Mouse (Mus musculus) neural tube, embryonic 11.5 days (tissue): ENCODE data around the gene Pipox. TPM values are rescaled to one million over a fixed set of nuclear protein-coding genes. Genes with fewer than 3 reads are reported as not detected.

Experiments
- ATAC-seq: fragments of 200-750 bp; cut with Nextera tagmentation; 2 replicates; pipeline ENCODE4 v1.8.0; 2017; ENCODE audit warnings: moderate number of reproducible peaks, mild to moderate bottlenecking, moderate TSS enrichment, moderate library complexity; ENCODE audit not compliant: insufficient read depth, low FRiP score, low TSS enrichment
- DNase-seq: peaks from one replicate; pipeline ENCODE4 v3.0.0-alpha.2; 2015; ENCODE audit warnings: low spot score
- H3K27ac ChIP-seq: fragments of 300-500 bp; sonication (generic); 2 replicates; pipeline ENCODE4 v1.5.1; 2014; ENCODE audit warnings: low read depth, mild to moderate bottlenecking, low read length
- H3K27me3 ChIP-seq: fragments of 300-500 bp; sonication (generic); 2 replicates; pipeline ENCODE4 v1.6.1; 2014; ENCODE audit warnings: mild to moderate bottlenecking, low read length, mixed read lengths; ENCODE audit not compliant: control insufficient read depth, insufficient read depth
- H3K36me3 ChIP-seq: fragments of 300-500 bp; sonication (generic); 2 replicates; pipeline ENCODE4 v1.6.1; 2014; ENCODE audit warnings: mild to moderate bottlenecking, low read length, moderate library complexity, mixed read lengths; ENCODE audit not compliant: control insufficient read depth, insufficient read depth
- H3K4me1 ChIP-seq: fragments of 300-500 bp; sonication (generic); 2 replicates; pipeline ENCODE4 v1.6.1; 2014; ENCODE audit warnings: low read length, mixed read lengths; ENCODE audit not compliant: control insufficient read depth, insufficient read depth
- H3K4me2 ChIP-seq: fragments of 300-500 bp; sonication (generic); 2 replicates; pipeline ENCODE4 v1.6.1; 2014; ENCODE audit warnings: low read depth, mild to moderate bottlenecking, moderate library complexity
- H3K4me3 ChIP-seq: fragments of 300-500 bp; sonication (generic); 2 replicates; pipeline ENCODE4 v1.5.1; 2014; ENCODE audit warnings: low read depth, low read length
- H3K9ac ChIP-seq: fragments of 300-500 bp; sonication (generic); 2 replicates; pipeline ENCODE4 v1.6.1; 2014; ENCODE audit warnings: mild to moderate bottlenecking, low read length
- H3K9me3 ChIP-seq: fragments of 300-500 bp; sonication (generic); 2 replicates; pipeline ENCODE4 v1.6.1; 2016; ENCODE audit warnings: low read length; ENCODE audit not compliant: control insufficient read depth
- WGBS: fragments of 180-500 bp; shearing (Covaris S2); extraction: QIAGEN DNeasy Blood & Tissue Kit; methylation state at CpG from one replicate; pipeline ENCODE4 v1.1.7; 2014; 5-methylcytosine and 5-hydroxymethylcytosine counted together
- polyA plus RNA-seq: library from polyadenylated mRNA; unstranded; fragments of >200 nt; fragmentation: Nextera tagmentation; extraction: Ambion mirVana; gene quantifications from 2 replicates; pipeline ENCODE4 v1.2.1, GENCODE M21; 2014

Pipox gene
- polyA plus RNA-seq, 1 experiment from 2014 or later = 4.0 TPM

- Histone ChIP-seq H3K27me3 (peaks cover 29% of the 10 kb centered on the region), H3K9ac (no peak overlapping the region; the same call in 1 of the 2 replicates), H3K27ac (no peak overlapping the region), H3K36me3 (no peaks in the 10 kb centered on the region), H3K4me1 (peaks cover 7% of the 10 kb centered on the region; the same call in 1 of the 2 replicates), H3K9me3 (no peaks in the 10 kb centered on the region), H3K4me3 (0 out of 2 replicates have a peak overlapping the region, but pooled peaks have one; percentile 2), H3K4me2 (peak overlapping the region; percentile 19; the same call in 1 of the 2 replicates)
- DNase-seq (no peak), ATAC-seq (no peak)
- WGBS = 2% methylated on average over 30 of the region's 32 CpGs
These were observed 20.8 kb upstream of the Pipox start for GRCm38 (mm10) chr11:77914598-77915260.

- no peaks in the 10 kb centered on the region for H3K9me3 ChIP-seq
- 23% methylated on average over 6 of the region's 6 CpGs for WGBS
- H3K9ac ChIP-seq = no peak overlapping the region
- H3K4me3 ChIP-seq = no peak overlapping the region
- ATAC-seq = no peak
- no peak overlapping the region for H3K4me2 ChIP-seq
- peaks cover 7% of the 10 kb centered on the region; the same call in 1 of the 2 replicates for H3K4me1 ChIP-seq
- H3K36me3 ChIP-seq = no peaks in the 10 kb centered on the region
- peaks cover 29% of the 10 kb centered on the region for H3K27me3 ChIP-seq
- no peak overlapping the region for H3K27ac ChIP-seq
- DNase-seq = no peak
These were observed 19.6 kb upstream of the Pipox start for GRCm38 (mm10) chr11:77913505-77913904.

GRCm38 (mm10) chr11:77909776-77910175 lies 15.9 kb upstream of the Pipox start:
- no peak overlapping the region for H3K4me2 ChIP-seq
- peaks cover 10% of the 10 kb centered on the region; the same call in 1 of the 2 replicates for H3K4me1 ChIP-seq
- H3K4me3 ChIP-seq = no peak overlapping the region
- no peaks in the 10 kb centered on the region for H3K36me3 ChIP-seq
- no peak for DNase-seq
- ATAC-seq = no peak
- H3K9ac ChIP-seq = no peak overlapping the region; the same call in 1 of the 2 replicates
- H3K27me3 ChIP-seq = peaks cover 16% of the 10 kb centered on the region
- H3K9me3 ChIP-seq = no peaks in the 10 kb centered on the region
- no peak overlapping the region for H3K27ac ChIP-seq
- 41% methylated on average over 6 of the region's 6 CpGs for WGBS

GRCm38 (mm10) chr11:77909376-77909775 lies 15.5 kb upstream of the Pipox start:
- no peak for ATAC-seq

GRCm38 (mm10) chr11:77908468-77908867 lies 14.6 kb upstream of the Pipox start:
- Histone ChIP-seq H3K4me2 (no peak overlapping the region), H3K27me3 (peaks cover 7% of the 10 kb centered on the region), H3K4me3 (no peak overlapping the region), H3K9ac (no peak overlapping the region), H3K9me3 (no peaks in the 10 kb centered on the region), H3K4me1 (peaks cover 6% of the 10 kb centered on the region; the same call in 1 of the 2 replicates), H3K27ac (no peak overlapping the region), H3K36me3 (no peaks in the 10 kb centered on the region)
- WGBS = 83% methylated on average over 4 of the region's 4 CpGs
- ATAC-seq (no peak), DNase-seq (no peak)

More at GRCm38 (mm10) chr11:77909376-77909775, 15.5 kb upstream of the Pipox start:
- no peaks in the 10 kb centered on the region for H3K36me3 ChIP-seq
- no peak overlapping the region for H3K4me3 ChIP-seq
- peak; percentile 38 for DNase-seq
- no peaks in the 10 kb centered on the region for H3K9me3 ChIP-seq
- H3K9ac ChIP-seq = no peak overlapping the region
- peaks cover 12% of the 10 kb centered on the region for H3K27me3 ChIP-seq
- H3K4me1 ChIP-seq = peaks cover 6% of the 10 kb centered on the region; the same call in 1 of the 2 replicates
- WGBS = 48% methylated on average over 5 of the region's 5 CpGs
- H3K27ac ChIP-seq = no peak overlapping the region
- H3K4me2 ChIP-seq = no peak overlapping the region

- peak overlapping the region; percentile 16; the same call in 1 of the 2 replicates for H3K4me2 ChIP-seq
- ATAC-seq = no peak
These were observed 12.9 kb upstream of the Pipox start for GRCm38 (mm10) chr11:77906747-77907174.

GRCm38 (mm10) chr11:77906097-77906687 lies 12.3 kb upstream of the Pipox start:
- ATAC-seq = no peak
- no peak overlapping the region for H3K4me2 ChIP-seq
- no peaks in the 10 kb centered on the region for H3K36me3 ChIP-seq
- no peaks in the 10 kb centered on the region for H3K9me3 ChIP-seq
- no peak for DNase-seq
- H3K4me1 ChIP-seq = peaks cover 10% of the 10 kb centered on the region; the same call in 1 of the 2 replicates
- no peak overlapping the region for H3K27ac ChIP-seq
- WGBS = 56% methylated on average over 19 of the region's 19 CpGs
- peaks cover 7% of the 10 kb centered on the region for H3K27me3 ChIP-seq
- no peak overlapping the region for H3K4me3 ChIP-seq
- no peak overlapping the region for H3K9ac ChIP-seq

More at GRCm38 (mm10) chr11:77906747-77907174, 12.9 kb upstream of the Pipox start:
- Histone ChIP-seq H3K27me3 (peaks cover 7% of the 10 kb centered on the region), H3K27ac (no peak overlapping the region), H3K9me3 (no peaks in the 10 kb centered on the region), H3K36me3 (no peaks in the 10 kb centered on the region), H3K4me1 (peaks cover 8% of the 10 kb centered on the region; the same call in 1 of the 2 replicates), H3K4me3 (no peak overlapping the region), H3K9ac (0 out of 2 replicates have a peak overlapping the region, but pooled peaks have one; percentile 33)
- 6% methylated on average over 9 of the region's 9 CpGs for WGBS
- DNase-seq = peak; percentile 35

- Histone ChIP-seq H3K4me2 (no peak overlapping the region), H3K4me3 (no peak overlapping the region), H3K36me3 (no peaks in the 10 kb centered on the region), H3K27me3 (peaks cover 7% of the 10 kb centered on the region; the same call in 1 of the 2 replicates), H3K9ac (no peak overlapping the region), H3K4me1 (peaks cover 10% of the 10 kb centered on the region; the same call in 1 of the 2 replicates), H3K9me3 (no peaks in the 10 kb centered on the region), H3K27ac (no peak overlapping the region)
- ATAC-seq (no peak), DNase-seq (no peak)
- 24% methylated on average over 1 of the region's 1 CpGs for WGBS
These were observed 10.8 kb upstream of the Pipox start for GRCm38 (mm10) chr11:77904707-77905106.
